Mouse (Mus musculus): ENCODE results near the gene Akap6.

The Akap6 gene

GRCm38 (mm10) chr12:52910819-52911218 is 211.6 kb downstream of the Akap6 start:
- DNase-seq (ENCODE audit: low spot score) = peak; percentile 83

GRCm38 (mm10) chr12:52918939-52919338 is 219.8 kb downstream of the Akap6 start:
- peak; percentile 55 for DNase-seq (ENCODE audit: low spot score)

- no peak for DNase-seq (ENCODE audit: low spot score)
These were observed 223.3 kb downstream of the Akap6 start for GRCm38 (mm10) chr12:52922510-52922909.

- no peak for DNase-seq (ENCODE audit: low spot score)
These were observed 226.3 kb downstream of the Akap6 start for GRCm38 (mm10) chr12:52925448-52925847.

- DNase-seq (ENCODE audit: low spot score) = no peak
These were observed 234.6 kb downstream of the Akap6 start for GRCm38 (mm10) chr12:52933832-52934231.

GRCm38 (mm10) chr12:52934989-52935388 is 235.8 kb downstream of the Akap6 start:
- DNase-seq (ENCODE audit: low spot score) = no peak

- peak; percentile 68 for DNase-seq (ENCODE audit: low spot score)
These were observed 239.6 kb downstream of the Akap6 start for GRCm38 (mm10) chr12:52938786-52939185.

GRCm38 (mm10) chr12:52939324-52939946 is 240.3 kb downstream of the Akap6 start:
- DNase-seq (ENCODE audit: low spot score) = peak; percentile 12

- no peak for DNase-seq (ENCODE audit: low spot score)
These were observed 242.8 kb downstream of the Akap6 start for GRCm38 (mm10) chr12:52941941-52942340.

- no peak for DNase-seq (ENCODE audit: low spot score)
These were observed 245.1 kb downstream of the Akap6 start for GRCm38 (mm10) chr12:52944274-52944673.

- DNase-seq (ENCODE audit: low spot score) = no peak
These were observed 245.8 kb downstream of the Akap6 start for GRCm38 (mm10) chr12:52944949-52945348.

GRCm38 (mm10) chr12:52950660-52951059 is 251.5 kb downstream of the Akap6 start:
- DNase-seq (ENCODE audit: low spot score) = no peak

- no peak for DNase-seq (ENCODE audit: low spot score)
These were observed 258.4 kb downstream of the Akap6 start for GRCm38 (mm10) chr12:52957587-52957986.

GRCm38 (mm10) chr12:52957994-52958393 is 258.8 kb downstream of the Akap6 start:
- no peak for DNase-seq (ENCODE audit: low spot score)

- DNase-seq (ENCODE audit: low spot score) = no peak
These were observed 292.6 kb downstream of the Akap6 start for GRCm38 (mm10) chr12:52991745-52992144.

GRCm38 (mm10) chr12:53012336-53012735 is 313.2 kb downstream of the Akap6 start:
- no peak for DNase-seq (ENCODE audit: low spot score)

- DNase-seq (ENCODE audit: low spot score) = no peak
These were observed 315.4 kb downstream of the Akap6 start for GRCm38 (mm10) chr12:53014539-53014938.

GRCm38 (mm10) chr12:53024575-53025246 is 325.5 kb downstream of the Akap6 start:
- no peak for DNase-seq (ENCODE audit: low spot score)

- no peak for DNase-seq (ENCODE audit: low spot score)
These were observed 328.1 kb downstream of the Akap6 start for GRCm38 (mm10) chr12:53027308-53027707.

- no peak for DNase-seq (ENCODE audit: low spot score)
These were observed 329.7 kb downstream of the Akap6 start for GRCm38 (mm10) chr12:53028926-53029325.

GRCm38 (mm10) chr12:53029910-53030309 is 330.7 kb downstream of the Akap6 start:
- DNase-seq (ENCODE audit: low spot score) = no peak

GRCm38 (mm10) chr12:53032762-53033161 is 333.6 kb downstream of the Akap6 start:
- peak; percentile 67 for DNase-seq (ENCODE audit: low spot score)

- peak; percentile 55 for DNase-seq (ENCODE audit: low spot score)
These were observed 334.3 kb downstream of the Akap6 start for GRCm38 (mm10) chr12:53033404-53033913.

- DNase-seq (ENCODE audit: low spot score) = no peak
These were observed 341.5 kb downstream of the Akap6 start for GRCm38 (mm10) chr12:53040634-53041033.

Measured in retina, embryonic 14.5 days (tissue).